Mouse (Mus musculus) right cerebral cortex, postnatal 10 days (tissue): ENCODE measurements around the gene A130010J15Rik.
A peak's percentile ranks its signal among the peaks of the same experiment; 100 is the strongest.

Experiments used
- DNase-seq, 2 experiments: peaks; one replicate each; pipeline ENCODE4 v3.0.0; 2021; ENCODE audit warnings: low spot score in 2 of 2

The A130010J15Rik gene

GRCm38 (mm10) chr1:193156316-193157110, 11.3 kb upstream of the A130010J15Rik start:
- DNase-seq, result no peak

GRCm38 (mm10) chr1:193157111-193157492, 10.7 kb upstream of the A130010J15Rik start:
- no peak for DNase-seq

- no peak for DNase-seq
Measured at GRCm38 (mm10) chr1:193159163-193159562, 8.7 kb upstream of the A130010J15Rik start.

GRCm38 (mm10) chr1:193159613-193160012, 8.2 kb upstream of the A130010J15Rik start:
- DNase-seq, result no peak

GRCm38 (mm10) chr1:193160317-193161032, 7.4 kb upstream of the A130010J15Rik start:
- DNase-seq, result peak; percentile 43 to 59

GRCm38 (mm10) chr1:193169228-193169627, 1.4 kb downstream of the A130010J15Rik start:
- no peak for DNase-seq

- DNase-seq, result no peak
Measured at GRCm38 (mm10) chr1:193169856-193170255, 2.0 kb downstream of the A130010J15Rik start.

GRCm38 (mm10) chr1:193172991-193173809, 5.4 kb downstream of the A130010J15Rik start:
- peak; percentile 97 to 98 for DNase-seq

- DNase-seq, result no peak
Measured at GRCm38 (mm10) chr1:193173810-193174129, 5.9 kb downstream of the A130010J15Rik start.

GRCm38 (mm10) chr1:193174143-193174733, 6.4 kb downstream of the A130010J15Rik start:
- DNase-seq, result no peak

GRCm38 (mm10) chr1:193181104-193181503, 13.3 kb downstream of the A130010J15Rik start:
- DNase-seq, result no peak

GRCm38 (mm10) chr1:193188257-193188656, 20.4 kb downstream of the A130010J15Rik start:
- DNase-seq, result no peak

GRCm38 (mm10) chr1:193189151-193189621, 21.3 kb downstream of the A130010J15Rik start:
- peak; percentile 47 to 53 for DNase-seq

- DNase-seq, result no peak
Measured at GRCm38 (mm10) chr1:193189771-193190170, 21.9 kb downstream of the A130010J15Rik start.

GRCm38 (mm10) chr1:193191675-193192283, 23.9 kb downstream of the A130010J15Rik start:
- DNase-seq, result no peak

GRCm38 (mm10) chr1:193194416-193195140, 26.7 kb downstream of the A130010J15Rik start:
- no peak for DNase-seq

- DNase-seq, result no peak
Measured at GRCm38 (mm10) chr1:193195169-193195810, 27.4 kb downstream of the A130010J15Rik start.

GRCm38 (mm10) chr1:193197494-193198205, 29.8 kb downstream of the A130010J15Rik start:
- DNase-seq, result no peak

- DNase-seq, result no peak
Measured at GRCm38 (mm10) chr1:193198312-193198711, 30.5 kb downstream of the A130010J15Rik start.
